Mouse (Mus musculus): ENCODE data around the gene Sbno2. TPM values are rescaled to one million over a fixed set of nuclear protein-coding genes. Genes with fewer than 3 reads are reported as not detected.

Sbno2 gene
- polyA plus RNA-seq, 1 experiment from 2014 or later: 16.1 TPM

GRCm38 (mm10) chr10:80148610-80149290 lies 43.4 kb upstream of the Sbno2 start:
- peak; percentile 57 for ATAC-seq (ENCODE audit: low FRiP score, low TSS enrichment)
- peaks cover 45% of the 10 kb centered on the region for H3K4me1 ChIP-seq (ENCODE audit: insufficient read depth, low read length)
- H3K36me3 ChIP-seq (ENCODE audit: insufficient read depth, low read length): peaks cover 58% of the 10 kb centered on the region
- peak overlapping the region; percentile 97 for H3K9ac ChIP-seq (replicated peaks; ENCODE audit: low read length)
- under 1% methylated on average over 57 of the region's 57 CpGs for WGBS
- H3K4me2 ChIP-seq (replicated peaks; ENCODE audit: low read depth, low read length): peak overlapping the region; percentile 69
- no peaks in the 10 kb centered on the region for H3K9me3 ChIP-seq (ENCODE audit: low read length)
- no peaks in the 10 kb centered on the region for H3K27me3 ChIP-seq (ENCODE audit: insufficient read depth, low read length)
- H3K4me3 ChIP-seq (ENCODE audit: low read length): peak overlapping the region; percentile 98
- H3K27ac ChIP-seq (ENCODE audit: low read length): peak overlapping the region; percentile 99

GRCm38 (mm10) chr10:80147719-80148601 lies 42.6 kb upstream of the Sbno2 start, which contains the start of gene Midn:
Midn (plus strand) TSS chr10:80148272.
- H3K4me1 ChIP-seq (ENCODE audit: insufficient read depth, low read length): peaks cover 44% of the 10 kb centered on the region
- WGBS: 1% methylated on average over 35 of the region's 42 CpGs
- peak within 1 kb of the TSS; percentile 98 for H3K4me3 ChIP-seq (ENCODE audit: low read length)
- H3K27ac ChIP-seq (ENCODE audit: low read length): peak within 1 kb of the TSS; percentile 99
- peak within 1 kb of the TSS; percentile 97 for H3K9ac ChIP-seq (replicated peaks; ENCODE audit: low read length)
- ATAC-seq (ENCODE audit: low FRiP score, low TSS enrichment): peak; percentile 46
- H3K36me3 ChIP-seq (ENCODE audit: insufficient read depth, low read length): peaks cover 54% of the 10 kb centered on the region
- H3K27me3 ChIP-seq (ENCODE audit: insufficient read depth, low read length): no peaks in the 10 kb centered on the region
- peak within 1 kb of the TSS; percentile 69 for H3K4me2 ChIP-seq (replicated peaks; ENCODE audit: low read depth, low read length)
- no peaks in the 10 kb centered on the region for H3K9me3 ChIP-seq (ENCODE audit: low read length)

GRCm38 (mm10) chr10:80147146-80147718 lies 41.9 kb upstream of the Sbno2 start:
- H3K9ac ChIP-seq (replicated peaks; ENCODE audit: low read length): peak overlapping the region; percentile 97
- H3K27me3 ChIP-seq (ENCODE audit: insufficient read depth, low read length): no peaks in the 10 kb centered on the region
- peak overlapping the region; percentile 99 for H3K27ac ChIP-seq (ENCODE audit: low read length)
- H3K4me3 ChIP-seq (ENCODE audit: low read length): peak overlapping the region; percentile 98
- peaks cover 41% of the 10 kb centered on the region for H3K4me1 ChIP-seq (ENCODE audit: insufficient read depth, low read length)
- H3K9me3 ChIP-seq (ENCODE audit: low read length): no peaks in the 10 kb centered on the region
- H3K4me2 ChIP-seq (replicated peaks; ENCODE audit: low read depth, low read length): peak overlapping the region; percentile 69
- WGBS: 69% methylated on average over 5 of the region's 5 CpGs
- peaks cover 47% of the 10 kb centered on the region for H3K36me3 ChIP-seq (ENCODE audit: insufficient read depth, low read length)
- ATAC-seq (ENCODE audit: low FRiP score, low TSS enrichment): no peak

- WGBS: 65% methylated on average over 4 of the region's 4 CpGs
- no peak for ATAC-seq (ENCODE audit: low FRiP score, low TSS enrichment)
- H3K4me1 ChIP-seq (ENCODE audit: insufficient read depth, low read length): peaks cover 39% of the 10 kb centered on the region
- H3K9ac ChIP-seq (replicated peaks; ENCODE audit: low read length): peak overlapping the region; percentile 16; the same call in 1 of the 2 replicates
- no peaks in the 10 kb centered on the region for H3K27me3 ChIP-seq (ENCODE audit: insufficient read depth, low read length)
- H3K27ac ChIP-seq (ENCODE audit: low read length): peak overlapping the region; percentile 69
- H3K9me3 ChIP-seq (ENCODE audit: low read length): no peaks in the 10 kb centered on the region
- no peak overlapping the region for H3K4me2 ChIP-seq (replicated peaks; ENCODE audit: low read depth, low read length)
- H3K36me3 ChIP-seq (ENCODE audit: insufficient read depth, low read length): peaks cover 42% of the 10 kb centered on the region
- no peak overlapping the region for H3K4me3 ChIP-seq (ENCODE audit: low read length)
These were observed 41.2 kb upstream of the Sbno2 start for GRCm38 (mm10) chr10:80146568-80147011.

GRCm38 (mm10) chr10:80145896-80146295 lies 40.5 kb upstream of the Sbno2 start:
- Histone ChIP-seq H3K9ac (replicated peaks; ENCODE audit: low read length) (no peak overlapping the region), H3K4me2 (replicated peaks; ENCODE audit: low read depth, low read length) (no peak overlapping the region), H3K4me1 (ENCODE audit: insufficient read depth, low read length) (peaks cover 46% of the 10 kb centered on the region), H3K9me3 (ENCODE audit: low read length) (no peaks in the 10 kb centered on the region), H3K27me3 (ENCODE audit: insufficient read depth, low read length) (no peaks in the 10 kb centered on the region), H3K4me3 (ENCODE audit: low read length) (no peak overlapping the region), H3K27ac (ENCODE audit: low read length) (0 out of 2 replicates have a peak overlapping the region, but pooled peaks have one; percentile 69), H3K36me3 (ENCODE audit: insufficient read depth, low read length) (peaks cover 39% of the 10 kb centered on the region)
- ATAC-seq (ENCODE audit: low FRiP score, low TSS enrichment): no peak
- 84% methylated on average over 6 of the region's 6 CpGs for WGBS

- Histone ChIP-seq H3K9ac (replicated peaks; ENCODE audit: low read length) (no peak overlapping the region), H3K36me3 (ENCODE audit: insufficient read depth, low read length) (peaks cover 38% of the 10 kb centered on the region), H3K27me3 (ENCODE audit: insufficient read depth, low read length) (no peaks in the 10 kb centered on the region), H3K27ac (ENCODE audit: low read length) (no peak overlapping the region), H3K9me3 (ENCODE audit: low read length) (no peaks in the 10 kb centered on the region), H3K4me3 (ENCODE audit: low read length) (0 out of 2 replicates have a peak overlapping the region, but pooled peaks have one; percentile 1), H3K4me2 (replicated peaks; ENCODE audit: low read depth, low read length) (no peak overlapping the region), H3K4me1 (ENCODE audit: insufficient read depth, low read length) (peaks cover 46% of the 10 kb centered on the region)
- 71% methylated on average over 20 of the region's 20 CpGs for WGBS
- ATAC-seq (ENCODE audit: low FRiP score, low TSS enrichment): no peak
These were observed 39.8 kb upstream of the Sbno2 start for GRCm38 (mm10) chr10:80144864-80145838.

GRCm38 (mm10) chr10:80144159-80144558 lies 38.8 kb upstream of the Sbno2 start:
- Histone ChIP-seq H3K4me3 (ENCODE audit: low read length) (no peak overlapping the region), H3K27me3 (ENCODE audit: insufficient read depth, low read length) (0 out of 2 replicates have a peak, but pooled peaks cover 2% of the 10 kb centered on the region), H3K9me3 (ENCODE audit: low read length) (no peaks in the 10 kb centered on the region), H3K27ac (ENCODE audit: low read length) (no peak overlapping the region), H3K4me1 (ENCODE audit: insufficient read depth, low read length) (peaks cover 52% of the 10 kb centered on the region), H3K9ac (replicated peaks; ENCODE audit: low read length) (no peak overlapping the region), H3K4me2 (replicated peaks; ENCODE audit: low read depth, low read length) (no peak overlapping the region), H3K36me3 (ENCODE audit: insufficient read depth, low read length) (peaks cover 34% of the 10 kb centered on the region)
- no peak for ATAC-seq (ENCODE audit: low FRiP score, low TSS enrichment)
- WGBS: 91% methylated on average over 12 of the region's 12 CpGs

- ATAC-seq (ENCODE audit: low FRiP score, low TSS enrichment): no peak
- H3K4me3 ChIP-seq (ENCODE audit: low read length): 0 out of 2 replicates have a peak overlapping the region, but pooled peaks have one; percentile 65
- 95% methylated on average over 7 of the region's 7 CpGs for WGBS
- H3K27me3 ChIP-seq (ENCODE audit: insufficient read depth, low read length): 0 out of 2 replicates have a peak, but pooled peaks cover 2% of the 10 kb centered on the region
- peaks cover 34% of the 10 kb centered on the region for H3K36me3 ChIP-seq (ENCODE audit: insufficient read depth, low read length)
- peak overlapping the region; percentile 85; the same call in 1 of the 2 replicates for H3K4me2 ChIP-seq (replicated peaks; ENCODE audit: low read depth, low read length)
- no peaks in the 10 kb centered on the region for H3K9me3 ChIP-seq (ENCODE audit: low read length)
- H3K9ac ChIP-seq (replicated peaks; ENCODE audit: low read length): no peak overlapping the region
- no peak overlapping the region for H3K27ac ChIP-seq (ENCODE audit: low read length)
- peaks cover 52% of the 10 kb centered on the region for H3K4me1 ChIP-seq (ENCODE audit: insufficient read depth, low read length)
These were observed 38.3 kb upstream of the Sbno2 start for GRCm38 (mm10) chr10:80143664-80144063.

All from kidney, embryonic 16.5 days (tissue).